Mouse (Mus musculus): ENCODE data around the gene Rdh9. TPM values are rescaled to one million over a fixed set of nuclear protein-coding genes. Genes with fewer than 3 reads are reported as not detected.

Rdh9 gene
- polyA plus RNA-seq (2012; rRNA removed), result 7.8 and 13.4 TPM in 2 replicates

DNA sequence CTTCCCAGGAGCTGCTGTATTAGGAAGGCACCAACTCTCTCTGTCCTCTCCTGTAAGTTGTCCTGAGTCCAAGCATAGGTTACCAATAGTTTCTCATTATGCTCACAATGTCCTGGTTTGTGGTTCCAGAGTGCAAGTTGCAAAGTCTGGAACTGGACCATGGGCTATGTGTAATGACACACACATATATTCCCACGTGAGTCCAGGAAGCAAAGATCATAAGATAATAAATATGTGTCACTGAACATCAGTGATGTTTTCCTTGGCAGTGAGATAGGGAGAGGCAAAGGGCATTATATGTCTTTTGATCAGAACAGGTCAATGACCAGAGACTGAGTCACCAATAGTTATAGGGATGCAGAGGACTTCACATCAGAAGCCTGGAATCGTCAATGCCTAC, at the start of gene Rdh9:
Rdh9 (plus strand) TSS at position 376 of the 400 bp plus-strand sequence.

GRCm38 (mm10) chr10:127739083-127739660, 37.0 kb upstream of the Rdh9 start, which contains the start of gene Zbtb39:
Gene Zbtb39 (plus strand): TSS chr10:127739538.

DNA sequence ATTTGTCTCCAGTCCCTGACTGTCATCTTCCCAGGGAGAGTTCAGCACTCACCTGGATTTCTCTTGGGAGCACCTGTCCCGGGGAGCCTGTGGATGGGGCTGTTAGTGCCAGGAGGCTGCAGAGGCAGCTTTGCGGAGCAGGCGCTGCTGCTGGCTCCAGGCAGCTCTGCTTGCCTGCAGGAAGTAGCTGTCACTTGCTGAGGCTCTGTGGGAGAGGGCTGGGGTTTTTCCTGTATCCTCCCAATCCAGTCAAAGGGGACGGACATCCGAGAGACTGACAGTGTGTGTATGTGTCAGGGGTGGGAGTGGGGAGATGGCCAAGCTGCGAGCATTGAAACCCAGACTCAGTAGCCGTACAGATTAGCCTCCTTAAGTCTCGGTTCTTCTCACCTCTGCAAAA, 24.6 kb upstream of the Rdh9 start, which contains the start of gene Gpr182:
Gpr182 (minus strand) TSS at position 185 of the 400 bp plus-strand sequence.

DNA sequence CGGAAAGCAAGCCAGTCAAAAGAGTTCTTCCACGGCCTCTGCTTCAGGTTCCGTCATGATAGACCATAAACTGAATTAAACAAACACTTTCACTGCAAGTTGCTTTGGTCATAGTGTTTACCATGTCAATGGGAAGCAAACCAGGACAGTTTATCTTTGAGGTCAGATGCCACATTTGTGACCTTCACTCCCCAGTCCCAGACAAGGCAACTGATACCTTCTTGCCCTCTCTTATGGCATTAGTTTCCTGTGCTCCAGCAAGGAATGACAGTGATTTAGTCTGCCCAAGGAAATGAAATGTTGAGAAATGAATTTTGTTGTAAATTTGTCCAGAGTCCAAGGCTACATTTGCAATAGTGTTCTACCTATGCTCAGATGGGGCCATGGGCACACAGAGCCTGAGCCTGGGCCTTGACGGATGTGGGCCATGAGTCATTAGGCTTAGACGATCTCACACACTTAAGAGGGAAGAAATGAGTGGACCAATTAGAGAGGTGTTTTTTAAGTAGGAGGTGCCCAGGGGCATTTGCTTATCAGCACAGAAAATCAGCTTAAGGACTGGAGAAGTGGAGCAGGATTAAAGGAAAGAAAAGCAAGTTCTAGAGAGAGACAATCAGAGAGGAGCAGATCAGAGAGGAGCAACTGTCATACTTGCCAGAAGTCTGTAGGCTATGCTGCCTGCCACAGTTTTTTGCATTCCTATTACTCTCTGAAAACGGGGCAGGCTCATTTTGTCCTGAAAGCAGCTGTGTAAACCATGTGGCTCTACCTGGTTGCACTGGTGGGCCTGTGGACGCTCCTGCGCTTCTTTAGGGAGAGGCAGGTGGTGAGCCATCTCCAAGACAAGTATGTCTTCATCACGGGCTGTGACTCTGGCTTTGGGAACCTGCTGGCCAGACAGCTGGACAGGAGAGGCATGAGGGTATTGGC, 16.7 kb upstream of the Rdh9 start, which contains the start of the genes Rdh1 and Rdh16f1:
Rdh1 (plus strand) TSS at position 541 of the 930 bp plus-strand sequence.
Rdh16f1 (plus strand) TSS at position 607 of the 930 bp plus-strand sequence.

GRCm38 (mm10) chr10:127800891-127801290, 24.7 kb downstream of the Rdh9 start, which contains the start of gene Rdh16:
Gene Rdh16 (plus strand): TSS chr10:127801152.

Other genes starting within 250 kb of the Rdh9 start
- gene Nxph4, start 241.8 kb upstream of the Rdh9 start, polyA plus RNA-seq (2012; rRNA removed), result 0.10 and 0.34 TPM in 2 replicates
- gene Lrp1, start 155.2 kb upstream of the Rdh9 start, polyA plus RNA-seq (2012; rRNA removed), result 138 and 148 TPM in 2 replicates
- 65.8 and 79.3 TPM in 2 replicates for gene Stat6, start 133.4 kb upstream of the Rdh9 start, polyA plus RNA-seq (2012; rRNA removed)
- 2.4 TPM in 2 replicates for gene Nemp1, start 109.5 kb upstream of the Rdh9 start, polyA plus RNA-seq (2012; rRNA removed)
- 14.5 and 15.4 TPM in 2 replicates for gene Nab2, start 107.8 kb upstream of the Rdh9 start, polyA plus RNA-seq (2012; rRNA removed)
- 132 and 140 TPM in 2 replicates for gene Myo1a, start 71.2 kb upstream of the Rdh9 start, polyA plus RNA-seq (2012; rRNA removed)
- gene Tac2, start 51.9 kb upstream of the Rdh9 start, polyA plus RNA-seq (2012; rRNA removed), result not detected in 2 replicates
- gene Zbtb39, start 36.8 kb upstream of the Rdh9 start, polyA plus RNA-seq (2012; rRNA removed), result 6.9 and 7.8 TPM in 2 replicates
- gene Gpr182, start 24.7 kb upstream of the Rdh9 start, polyA plus RNA-seq (2012; rRNA removed), result 1.7 TPM in 2 replicates
- 0.21 and 0.34 TPM in 2 replicates for gene Rdh1, start 16.7 kb upstream of the Rdh9 start, polyA plus RNA-seq (2012; rRNA removed)
- gene Rdh16f1, start 16.6 kb upstream of the Rdh9 start, polyA plus RNA-seq (2012; rRNA removed), result 0.12 and 1.0 TPM in 2 replicates
- gene Rdh16, start 24.8 kb downstream of the Rdh9 start, polyA plus RNA-seq (2012; rRNA removed), result 11.2 and 12.1 TPM in 2 replicates
- 0.10 and 0.49 TPM in 2 replicates for gene Rdh19, start 73.5 kb downstream of the Rdh9 start, polyA plus RNA-seq (2012; rRNA removed)
- 0.31 and 1.4 TPM in 2 replicates for gene Rdh16f2, start 90.1 kb downstream of the Rdh9 start, polyA plus RNA-seq (2012; rRNA removed)
- gene Rdh7, start 112.4 kb downstream of the Rdh9 start, polyA plus RNA-seq (2012; rRNA removed), result 0.06 and 0.08 TPM in 2 replicates
- 0.27 TPM in 1 of 2 replicates, not detected in the other for gene Sdr9c7, start 122.1 kb downstream of the Rdh9 start, polyA plus RNA-seq (2012; rRNA removed)
- gene Hsd17b6, start 231.2 kb downstream of the Rdh9 start, polyA plus RNA-seq (2012; rRNA removed), result not detected in 2 replicates
- 2.0 and 2.3 TPM in 2 replicates for gene Prim1, start 238.8 kb downstream of the Rdh9 start, polyA plus RNA-seq (2012; rRNA removed)

All from colon, adult 2 months (tissue).